Mouse (Mus musculus) brain, embryonic 14.5 days (tissue): ENCODE measurements around the gene Lin7a.

ENCODE experiments used
- CTCF ChIP-seq: fragments of 200-500 bp; IDR thresholded peaks from 2 replicates; pipeline ENCODE4 v1.5.1; 2012; ENCODE audit warnings: inconsistent platforms, mild to moderate bottlenecking, moderate library complexity, borderline replicate concordance; ENCODE audit not compliant: insufficient read depth, insufficient read length; ENCODE audit errors: extremely low read depth
- POLR2A ChIP-seq: fragments of 200-500 bp; IDR thresholded peaks from 2 replicates; pipeline ENCODE4 v1.6.1; 2012; ENCODE audit warnings: mild to moderate bottlenecking, inconsistent platforms, borderline replicate concordance; ENCODE audit not compliant: poor library complexity, insufficient read depth, insufficient read length, severe bottlenecking; ENCODE audit errors: extremely low read depth

- TF ChIP-seq CTCF (no peak), POLR2A (no peak)
These were observed 47.7 kb upstream of the Lin7a start for GRCm38 (mm10) chr10:107223821-107224220.
